Mouse (Mus musculus): Measurements from ENCODE around the gene Kpnb1. TPM values are rescaled to one million over a fixed set of nuclear protein-coding genes. Genes with fewer than 3 reads are reported as not detected.
A peak's percentile ranks its signal among the peaks of the same experiment; 100 is the strongest.

Kpnb1 gene
- polyA plus RNA-seq, 1 experiment from 2014 or later, result 57.3 TPM

DNA sequence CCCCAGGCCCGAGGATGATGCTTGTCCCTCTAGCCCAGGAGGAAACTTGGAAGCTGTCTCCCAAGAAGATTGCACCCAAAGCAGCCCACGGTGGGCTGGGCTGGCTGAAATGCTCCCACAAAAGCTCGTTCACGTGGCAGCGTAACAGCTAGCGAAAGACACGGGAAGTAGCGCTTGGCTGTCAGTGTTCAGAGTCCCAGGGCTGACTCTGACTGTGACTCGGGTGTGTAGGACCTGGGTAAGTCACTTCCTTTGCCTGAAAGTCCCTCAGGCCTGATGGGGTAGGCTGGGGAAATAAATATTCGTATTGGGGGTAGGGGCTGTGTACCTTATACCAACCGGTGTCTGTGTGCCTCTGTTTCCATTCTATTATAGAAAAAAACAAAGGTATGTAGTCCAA lies 71.9 kb downstream of the Kpnb1 start:
- peaks cover 82% of the 10 kb centered on the region for H3K27me3 ChIP-seq
- H3K4me2 ChIP-seq (replicated peaks), result peak overlapping the region; percentile 81
- no peak for ATAC-seq (ENCODE audit: low FRiP score, low read depth)
- WGBS, result 7% methylated on average over 11 of the region's 11 CpGs
- no peak overlapping the region for H3K9ac ChIP-seq
- H3K9me3 ChIP-seq, result no peaks in the 10 kb centered on the region
- peaks cover 26% of the 10 kb centered on the region for H3K4me1 ChIP-seq
- peak overlapping the region; percentile 47 for H3K4me3 ChIP-seq
- no peak overlapping the region for H3K27ac ChIP-seq
- H3K36me3 ChIP-seq, result no peaks in the 10 kb centered on the region

DNA sequence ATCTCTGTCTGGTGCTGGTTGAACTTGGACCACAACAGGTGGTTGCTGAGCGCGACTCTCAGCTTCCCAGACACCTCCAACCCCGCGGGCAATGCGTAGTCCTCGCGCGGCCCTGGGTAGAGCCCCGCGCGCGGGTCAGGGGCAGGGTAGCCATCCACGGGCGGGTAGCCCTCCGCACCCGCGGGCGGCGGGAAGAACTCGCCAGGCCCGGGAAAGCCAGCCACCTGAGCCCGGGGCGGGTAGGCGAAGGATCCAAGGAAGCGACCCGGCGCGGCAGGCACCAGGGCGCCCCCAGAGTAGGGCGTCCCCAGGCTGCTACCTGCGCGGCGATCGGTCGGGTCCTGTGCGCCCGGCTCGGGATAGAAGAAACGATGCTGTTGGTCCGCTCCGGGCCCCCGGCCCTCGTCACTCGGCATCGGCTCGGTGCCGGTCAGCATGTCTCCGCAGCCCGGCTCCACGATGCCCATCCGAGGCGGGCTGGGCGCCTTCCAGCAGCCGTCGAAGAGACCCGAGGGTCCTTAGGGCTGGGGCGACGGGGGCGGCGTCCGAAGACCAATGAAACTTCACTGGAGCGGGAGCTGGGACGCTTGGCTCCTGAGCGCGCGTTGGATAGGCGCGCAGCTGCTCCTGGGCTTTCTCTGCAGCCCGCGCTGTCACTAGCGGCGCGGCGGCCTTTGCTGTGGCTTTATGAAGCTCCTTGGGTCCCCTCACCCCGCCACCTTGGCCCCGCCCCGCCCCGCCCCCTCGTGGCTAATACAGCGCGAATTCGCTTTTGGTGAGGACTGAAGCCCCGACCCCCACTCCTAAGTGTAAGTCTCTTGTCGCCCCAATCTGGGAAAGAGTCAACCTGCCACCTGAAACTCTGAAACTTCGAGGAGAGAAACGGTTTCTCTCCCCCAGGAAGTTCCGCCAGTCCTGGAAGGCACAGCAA lies 72.7 kb downstream of the Kpnb1 start, which contains the start of gene Tbx21:
Gene Tbx21 (minus strand): TSS at position 661 of the 931 bp plus-strand sequence.
- no peak for ATAC-seq (ENCODE audit: low FRiP score, low read depth)
- Histone ChIP-seq H3K4me2 (replicated peaks) (peak within 1 kb of the TSS; percentile 81), H3K9ac (peak within 1 kb of the TSS; percentile 55), H3K27me3 (peaks cover 84% of the 10 kb centered on the region), H3K4me3 (peak within 1 kb of the TSS; percentile 47), H3K27ac (no peak within 1 kb of the TSS), H3K4me1 (peaks cover 19% of the 10 kb centered on the region), H3K36me3 (no peaks in the 10 kb centered on the region), H3K9me3 (no peaks in the 10 kb centered on the region)
- under 1% methylated on average over 84 of the region's 87 CpGs for WGBS

DNA sequence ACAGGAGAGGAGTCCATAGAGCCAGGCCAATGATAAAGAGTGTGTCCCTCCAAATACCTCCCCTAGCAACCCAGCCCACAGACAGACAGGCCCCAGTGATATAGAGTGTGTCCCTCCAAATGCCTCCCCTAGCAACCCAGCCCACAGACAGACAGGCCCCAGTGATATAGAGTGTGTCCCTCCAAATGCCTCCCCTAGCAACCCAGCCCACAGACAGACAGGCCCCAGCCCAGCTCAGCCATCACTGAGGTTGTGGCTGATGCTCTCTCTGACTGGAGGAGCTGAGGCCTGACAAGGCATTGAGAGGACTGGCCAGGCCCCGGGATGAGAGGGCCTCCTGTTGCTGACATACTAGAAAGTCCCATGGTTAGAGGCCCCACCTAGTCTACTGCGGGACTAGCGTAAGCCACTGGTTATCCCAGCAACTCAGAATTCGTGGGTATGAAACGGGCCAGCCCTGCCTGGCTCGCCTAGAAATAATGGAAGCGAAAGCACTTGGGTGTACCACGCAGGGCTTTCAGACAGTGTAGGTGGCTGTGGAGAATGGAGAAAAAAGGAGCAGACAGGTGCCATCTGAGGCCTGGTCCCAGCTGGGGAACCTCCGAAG lies 75.1 kb downstream of the Kpnb1 start:
- Histone ChIP-seq H3K4me3 (no peak overlapping the region), H3K9me3 (no peaks in the 10 kb centered on the region), H3K9ac (no peak overlapping the region), H3K4me2 (replicated peaks) (no peak overlapping the region), H3K27ac (no peak overlapping the region), H3K27me3 (peaks cover 67% of the 10 kb centered on the region), H3K36me3 (no peaks in the 10 kb centered on the region), H3K4me1 (peaks cover 19% of the 10 kb centered on the region)
- WGBS, result 83% methylated on average over 9 of the region's 9 CpGs
- ATAC-seq (ENCODE audit: low FRiP score, low read depth), result no peak

Small RNA genes within 50 kb of the gene (microRNA-seq; reads per million reads assigned to microRNA genes)
- not detected for gene Mir7235

Other genes with a start within 250 kb of the Kpnb1 start
- 21.2 and 25.0 TPM in 2 replicates for gene Pnpo, start 243.9 kb downstream of the Kpnb1 start, polyA plus RNA-seq (2015; fragmentation: Nextera tagmentation; extraction: Ambion mirVana)
- gene Sp2, start 204.9 kb downstream of the Kpnb1 start, polyA plus RNA-seq (2015; fragmentation: Nextera tagmentation; extraction: Ambion mirVana), result 16.9 and 18.7 TPM in 2 replicates
- 3.6 and 4.3 TPM in 2 replicates for gene Sp6, start 174.5 kb downstream of the Kpnb1 start, polyA plus RNA-seq (2015; fragmentation: Nextera tagmentation; extraction: Ambion mirVana)
- gene Scrn2, start 157.9 kb downstream of the Kpnb1 start, polyA plus RNA-seq (2015; fragmentation: Nextera tagmentation; extraction: Ambion mirVana), result 27.2 and 27.7 TPM in 2 replicates
- 0.92 and 0.98 TPM in 2 replicates for gene Lrrc46, start 146.5 kb downstream of the Kpnb1 start, polyA plus RNA-seq (2015; fragmentation: Nextera tagmentation; extraction: Ambion mirVana)
- gene Mrpl10, start 146.3 kb downstream of the Kpnb1 start, polyA plus RNA-seq (2015; fragmentation: Nextera tagmentation; extraction: Ambion mirVana), result 81.9 and 83.2 TPM in 2 replicates
- gene Osbpl7, start 137.3 kb downstream of the Kpnb1 start, polyA plus RNA-seq (2015; fragmentation: Nextera tagmentation; extraction: Ambion mirVana), result 8.9 and 10.1 TPM in 2 replicates
- 0.09 TPM in 1 of 2 replicates, not detected in the other for gene Tbx21, start 72.5 kb downstream of the Kpnb1 start, polyA plus RNA-seq (2015; fragmentation: Nextera tagmentation; extraction: Ambion mirVana)
- 8.2 and 8.4 TPM in 2 replicates for gene Tbkbp1, start 36.4 kb downstream of the Kpnb1 start, polyA plus RNA-seq (2015; fragmentation: Nextera tagmentation; extraction: Ambion mirVana)
- 90.8 and 96.0 TPM in 2 replicates for gene Npepps, start 92.8 kb upstream of the Kpnb1 start, polyA plus RNA-seq (2015; fragmentation: Nextera tagmentation; extraction: Ambion mirVana)
- gene Mrpl45, start 127.8 kb upstream of the Kpnb1 start, polyA plus RNA-seq (2015; fragmentation: Nextera tagmentation; extraction: Ambion mirVana), result 42.5 and 45.8 TPM in 2 replicates
- 0.04 and 0.09 TPM in 2 replicates for gene Gpr179, start 164.2 kb upstream of the Kpnb1 start, polyA plus RNA-seq (2015; fragmentation: Nextera tagmentation; extraction: Ambion mirVana)
- 4.4 and 4.9 TPM in 2 replicates for gene Socs7, start 174.7 kb upstream of the Kpnb1 start, polyA plus RNA-seq (2015; fragmentation: Nextera tagmentation; extraction: Ambion mirVana)
- gene Arhgap23, start 227.7 kb upstream of the Kpnb1 start, polyA plus RNA-seq (2015; fragmentation: Nextera tagmentation; extraction: Ambion mirVana), result 6.7 and 7.2 TPM in 2 replicates

Measured in limb, embryonic 13.5 days (tissue).